Mouse (Mus musculus) ES-Bruce4 (cell line): Measurements from ENCODE around the gene Pld5. TPM values are rescaled to one million over a fixed set of nuclear protein-coding genes. Genes with fewer than 3 reads are reported as not detected.

Experiments
- H3K27ac ChIP-seq: 2 replicates; pipeline ENCODE4 v1.5.1; 2012; ENCODE audit warnings: low read length, inconsistent platforms; ENCODE audit not compliant: insufficient read depth
- H3K27me3 ChIP-seq: 2 replicates; pipeline ENCODE4 v1.6.1; 2012; ENCODE audit warnings: mild to moderate bottlenecking, low read length, inconsistent platforms; ENCODE audit not compliant: control insufficient read depth, poor library complexity, insufficient read depth, severe bottlenecking
- H3K36me3 ChIP-seq: 2 replicates; pipeline ENCODE4 v1.6.1; 2012; ENCODE audit warnings: inconsistent platforms, mild to moderate bottlenecking, low read length, moderate library complexity; ENCODE audit not compliant: control insufficient read depth, poor library complexity, insufficient read depth, severe bottlenecking
- H3K4me1 ChIP-seq: one replicate; pipeline ENCODE4 v1.8.1; 2011; ENCODE audit warnings: low read length; ENCODE audit not compliant: control insufficient read depth, insufficient read depth
- H3K4me3 ChIP-seq: 2 replicates; pipeline ENCODE4 v1.5.1; 2011; ENCODE audit warnings: low read depth, mild to moderate bottlenecking, low read length
- H3K9ac ChIP-seq: 2 replicates; pipeline ENCODE4 v1.6.1; 2012; ENCODE audit warnings: low read depth, mild to moderate bottlenecking, inconsistent platforms; ENCODE audit not compliant: poor library complexity, severe bottlenecking
- H3K9me3 ChIP-seq: replicated peaks from 2 replicates; pipeline ENCODE4 v1.6.1; 2012; ENCODE audit warnings: mild to moderate bottlenecking, low read length, inconsistent platforms; ENCODE audit not compliant: control insufficient read depth, poor library complexity, insufficient read depth, severe bottlenecking
- CTCF ChIP-seq: IDR thresholded peaks from one replicate; pipeline ENCODE4 v1.8.1; 2011; ENCODE audit warnings: low read depth, low read length
- EP300 ChIP-seq: IDR thresholded peaks from 2 replicates; pipeline ENCODE4 v1.6.1; 2011; ENCODE audit warnings: low read depth, low read length; ENCODE audit not compliant: insufficient read depth
- POLR2A ChIP-seq: IDR thresholded peaks from one replicate; pipeline ENCODE4 v1.8.1; 2011; ENCODE audit warnings: low read length; ENCODE audit not compliant: insufficient read depth
- polyA plus RNA-seq: library from polyadenylated mRNA; stranded (reverse); fragments of >200 nt; gene quantifications from 2 replicates; pipeline ENCODE4 v1.2.4, GENCODE M21; 2011; ENCODE audit warnings: low read depth; ENCODE audit not compliant: missing spikeins, insufficient read depth, insufficient read length

Pld5 gene
- polyA plus RNA-seq, 1 experiment: 0.36 TPM

DNA sequence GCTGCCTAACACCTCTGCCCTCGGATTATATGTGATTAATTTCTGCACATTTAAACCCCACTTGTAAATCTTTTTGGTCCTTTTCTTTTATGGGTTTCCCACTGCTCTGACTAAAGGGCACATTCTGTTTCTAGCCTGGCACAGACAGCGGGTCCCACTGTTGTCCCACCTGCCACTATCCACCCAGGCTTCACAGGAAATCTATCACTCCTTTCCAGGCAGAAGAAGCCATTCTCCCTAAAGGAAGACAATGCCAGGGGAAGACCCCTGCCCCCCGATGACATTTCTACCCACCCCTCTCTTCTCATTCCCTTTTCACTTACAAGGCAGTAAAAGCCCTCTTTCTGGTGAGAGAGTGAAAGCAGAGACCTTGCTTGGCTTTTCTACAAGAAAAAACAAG, 259.0 kb downstream of the Pld5 start:
- Histone ChIP-seq H3K27me3 (no peaks in the 10 kb centered on the region), H3K4me3 (no peak overlapping the region), H3K36me3 (no peaks in the 10 kb centered on the region), H3K9me3 (peaks cover 8% of the 10 kb centered on the region), H3K4me1 (peaks cover 2% of the 10 kb centered on the region), H3K9ac (no peak overlapping the region), H3K27ac (no peak overlapping the region)
- TF ChIP-seq POLR2A: no peak
- TF ChIP-seq EP300: no peak
- no peak for TF ChIP-seq CTCF

DNA sequence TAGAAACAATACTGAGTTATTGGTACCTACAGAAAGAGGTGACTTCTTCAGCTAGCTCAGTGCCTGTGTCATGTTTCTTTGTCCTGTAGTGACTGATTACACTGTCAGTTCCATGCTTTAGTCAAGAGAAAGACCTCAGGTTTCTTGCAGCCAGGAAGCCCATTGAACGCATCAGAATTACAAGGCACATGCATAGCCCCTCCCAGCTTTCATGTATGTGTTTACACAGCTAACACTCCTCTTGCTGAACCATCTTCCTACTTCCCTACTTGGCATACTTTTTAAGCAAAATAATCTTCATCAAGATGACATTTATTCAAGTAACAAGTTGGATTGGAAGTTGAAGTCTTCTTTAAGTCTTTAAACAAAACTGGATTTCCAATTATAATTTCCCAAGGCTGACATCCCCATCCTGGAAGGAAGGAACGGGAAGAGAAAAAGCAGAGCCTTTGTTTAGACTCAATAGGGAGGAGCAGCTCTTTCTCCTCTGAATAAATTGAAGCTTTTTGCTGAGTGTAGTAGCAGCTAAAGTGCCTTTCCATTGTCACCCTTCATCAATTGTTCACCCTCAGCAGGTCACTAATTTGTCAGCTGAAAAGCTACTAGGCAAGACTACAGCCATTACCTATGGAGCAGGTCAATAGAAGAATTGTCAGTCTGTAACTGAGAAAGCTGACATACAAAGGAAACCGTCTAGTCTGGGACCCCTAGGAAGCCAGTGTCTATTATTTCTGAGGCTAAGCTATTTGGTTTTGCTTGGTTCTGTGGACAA, 261.4 kb downstream of the Pld5 start:
- no peaks in the 10 kb centered on the region for H3K36me3 ChIP-seq
- H3K4me3 ChIP-seq: no peak overlapping the region
- TF ChIP-seq CTCF: no peak
- no peak for TF ChIP-seq POLR2A
- no peak for TF ChIP-seq EP300
- no peaks in the 10 kb centered on the region for H3K27me3 ChIP-seq
- peaks cover 8% of the 10 kb centered on the region; the same call in 1 of the 2 replicates for H3K9me3 ChIP-seq
- peaks cover 2% of the 10 kb centered on the region for H3K4me1 ChIP-seq
- H3K27ac ChIP-seq: no peak overlapping the region
- no peak overlapping the region for H3K9ac ChIP-seq

DNA sequence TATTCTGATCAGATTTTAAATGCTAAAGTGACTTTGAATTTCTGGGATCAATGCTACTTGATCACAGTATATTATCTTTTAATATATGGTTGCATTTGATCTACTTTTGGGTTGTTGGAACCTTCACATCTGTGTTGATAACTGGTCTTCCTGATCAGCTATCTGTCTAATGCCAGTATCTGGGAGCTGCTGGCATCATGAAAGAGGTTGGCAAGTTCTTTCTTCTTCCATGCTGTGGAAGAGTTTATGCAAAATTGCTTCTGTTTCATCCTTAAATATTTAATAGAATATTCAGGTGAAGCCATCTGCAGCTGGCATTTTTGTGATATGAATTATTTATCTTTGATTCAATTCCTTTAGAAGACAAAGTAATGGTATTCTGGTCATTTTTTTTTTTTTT, 263.6 kb downstream of the Pld5 start:
- H3K9ac ChIP-seq: no peak overlapping the region
- peaks cover 8% of the 10 kb centered on the region; the same call in 1 of the 2 replicates for H3K9me3 ChIP-seq
- H3K27me3 ChIP-seq: no peaks in the 10 kb centered on the region
- H3K4me1 ChIP-seq: peaks cover 2% of the 10 kb centered on the region
- H3K4me3 ChIP-seq: no peak overlapping the region
- no peaks in the 10 kb centered on the region for H3K36me3 ChIP-seq
- no peak for TF ChIP-seq EP300
- TF ChIP-seq CTCF: no peak
- TF ChIP-seq POLR2A: no peak
- no peak overlapping the region for H3K27ac ChIP-seq

DNA sequence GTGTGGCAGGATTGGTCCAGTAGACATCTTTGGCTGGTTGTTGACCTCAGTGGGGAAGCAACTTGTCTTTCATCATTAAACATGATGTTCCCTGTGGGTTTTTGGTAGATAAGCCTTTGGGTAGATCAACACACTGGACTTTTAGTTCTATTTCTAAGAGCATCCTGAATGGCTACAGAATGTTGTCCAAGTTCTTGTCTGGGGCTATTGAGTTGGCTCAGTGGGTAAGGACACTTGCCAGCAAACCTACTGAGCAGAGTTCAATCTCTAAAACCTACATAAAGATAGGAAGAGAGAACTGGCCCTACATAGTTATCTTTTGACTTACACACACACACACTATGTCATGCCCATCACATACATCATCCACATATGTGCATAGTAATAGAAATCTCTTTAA, 264.0 kb downstream of the Pld5 start:
- no peak overlapping the region for H3K4me3 ChIP-seq
- H3K36me3 ChIP-seq: no peaks in the 10 kb centered on the region
- H3K9ac ChIP-seq: no peak overlapping the region
- H3K27me3 ChIP-seq: no peaks in the 10 kb centered on the region
- H3K4me1 ChIP-seq: peaks cover 2% of the 10 kb centered on the region
- H3K27ac ChIP-seq: no peak overlapping the region
- TF ChIP-seq POLR2A (no peak), CTCF (no peak), EP300 (no peak)
- peaks cover 8% of the 10 kb centered on the region; the same call in 1 of the 2 replicates for H3K9me3 ChIP-seq

DNA sequence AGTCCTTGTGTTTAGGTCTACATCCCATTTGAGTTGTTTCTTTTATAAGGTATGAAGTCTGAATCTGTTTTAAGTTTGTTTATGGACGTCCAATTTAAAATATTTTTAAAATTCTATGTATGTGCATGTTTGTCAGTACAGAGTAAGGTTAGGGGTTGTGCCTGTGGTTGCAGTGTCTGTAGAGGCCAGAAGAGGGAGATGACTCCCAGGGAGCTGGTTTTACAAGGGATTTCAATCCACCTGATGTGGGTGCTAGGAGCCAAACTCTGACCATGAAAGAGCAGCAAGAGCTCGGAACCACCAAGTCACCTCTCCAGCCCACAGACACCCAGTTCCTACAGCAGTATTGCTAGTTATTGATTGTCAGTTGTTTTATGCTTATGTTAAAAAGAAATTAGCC, 266.7 kb downstream of the Pld5 start:
- Histone ChIP-seq H3K27ac (no peak overlapping the region), H3K4me3 (no peak overlapping the region)
- TF ChIP-seq EP300: no peak
- TF ChIP-seq CTCF: no peak
- no peak for TF ChIP-seq POLR2A

DNA sequence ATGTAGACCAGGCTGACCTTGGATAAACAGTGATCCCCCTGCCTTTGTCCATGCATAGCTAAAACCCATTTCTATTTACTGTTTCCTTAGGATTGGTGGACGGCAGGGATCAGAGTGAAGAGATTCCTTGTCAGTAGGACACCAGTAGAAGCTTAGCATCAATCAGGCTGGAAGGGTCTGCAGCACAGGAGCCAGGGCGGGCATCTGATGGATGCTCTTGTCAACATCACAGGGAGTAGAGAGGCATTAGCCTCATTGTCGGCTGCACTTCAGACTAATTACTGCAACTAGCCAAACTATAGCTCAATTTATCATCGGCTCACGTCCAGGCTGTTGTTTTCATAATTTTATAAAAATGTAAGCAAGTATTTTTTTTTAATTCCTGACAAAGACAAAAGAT, 274.5 kb downstream of the Pld5 start:
- Histone ChIP-seq H3K27ac (no peak overlapping the region), H3K9me3 (no peaks in the 10 kb centered on the region), H3K27me3 (no peaks in the 10 kb centered on the region), H3K9ac (no peak overlapping the region), H3K4me1 (no peaks in the 10 kb centered on the region), H3K36me3 (no peaks in the 10 kb centered on the region), H3K4me3 (no peak overlapping the region)
- TF ChIP-seq EP300 (no peak), POLR2A (no peak), CTCF (no peak)

More for the DNA sequence above, 266.7 kb downstream of the Pld5 start:
- Histone ChIP-seq H3K9me3 (peaks cover 8% of the 10 kb centered on the region; the same call in 1 of the 2 replicates), H3K9ac (no peak overlapping the region), H3K4me1 (no peaks in the 10 kb centered on the region), H3K27me3 (no peaks in the 10 kb centered on the region), H3K36me3 (no peaks in the 10 kb centered on the region)
